Mouse (Mus musculus): ENCODE results near the gene Ffar3. TPM values are rescaled to one million over a fixed set of nuclear protein-coding genes. Genes with fewer than 3 reads are reported as not detected.

The Ffar3 gene
- total and polyA plus RNA-seq, 3 experiments = not detected

DNA sequence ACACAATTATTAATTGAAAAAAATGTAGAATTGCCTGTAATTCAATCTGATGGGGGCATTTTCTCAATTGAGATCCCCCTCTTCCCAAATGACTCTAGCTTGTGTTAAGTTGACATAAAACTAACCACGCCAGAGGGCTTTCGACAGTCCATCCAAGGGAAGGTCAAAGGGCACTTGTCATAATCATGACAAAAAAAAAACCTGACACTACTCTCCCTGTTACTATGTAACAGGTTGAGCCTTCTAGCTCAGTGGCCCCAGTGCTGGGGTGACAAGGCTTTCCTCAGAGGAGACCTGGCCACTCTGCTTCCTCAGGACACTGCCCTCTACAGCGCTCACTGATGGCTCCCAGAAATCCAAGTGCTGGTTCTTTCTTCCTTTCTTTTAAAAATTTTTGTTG is 31.7 kb downstream of the Ffar3 start:
- no peak for DNase-seq (ENCODE audit: extremely low read depth)
- TF ChIP-seq EP300 (IDR thresholded peaks at IDR 0.05; ENCODE audit: low read length) = no peak
- Histone ChIP-seq H3K4me2 (ENCODE audit: insufficient read depth, low read depth, poor library complexity, severe bottlenecking) (no peak overlapping the region), H3K9me3 (replicated peaks; ENCODE audit: low read length) (peaks cover 6% of the 10 kb centered on the region), H3K27me3 (replicated peaks) (no peaks in the 10 kb centered on the region), H3K27ac (ENCODE audit: insufficient read depth, low read depth) (no peak overlapping the region), H3K36me3 (replicated peaks in 1 of 2; ENCODE audit: control insufficient read depth in 1 of 2, insufficient read depth in 1 of 2, low read length in 1 of 2) (no peaks in the 10 kb centered on the region), H3K79me2 (replicated peaks; ENCODE audit: control insufficient read depth, extremely low read depth, insufficient read depth, poor library complexity, severe bottlenecking) (no peaks in the 10 kb centered on the region), H3K4me3 (replicated peaks in 1 of 3; ENCODE audit: low read depth in 2 of 3, low read length in 2 of 3, poor library complexity in 1 of 3) (no peak overlapping the region), H3K4me1 (ENCODE audit: control insufficient read depth in 1 of 2, insufficient read depth in 2 of 2) (peaks cover 6 to 26% of the 10 kb centered on the region in 2 experiments; a peak in 3 of 4 replicates), H3K9ac (ENCODE audit: insufficient read depth, low read depth) (no peak overlapping the region)
- in situ Hi-C loops (cut with MboI; ENCODE audit: low pct_ligation_motif_present, low pct_unique_long_range_greater_than_20kb, low sequenced_read_pairs) (no loop called here), dilution Hi-C loops (cut with MboI; ENCODE audit: extremely low pct_ligation_motif_present, extremely low pct_unique_long_range_greater_than_20kb, low sequenced_read_pairs) (no loop called here)

DNA sequence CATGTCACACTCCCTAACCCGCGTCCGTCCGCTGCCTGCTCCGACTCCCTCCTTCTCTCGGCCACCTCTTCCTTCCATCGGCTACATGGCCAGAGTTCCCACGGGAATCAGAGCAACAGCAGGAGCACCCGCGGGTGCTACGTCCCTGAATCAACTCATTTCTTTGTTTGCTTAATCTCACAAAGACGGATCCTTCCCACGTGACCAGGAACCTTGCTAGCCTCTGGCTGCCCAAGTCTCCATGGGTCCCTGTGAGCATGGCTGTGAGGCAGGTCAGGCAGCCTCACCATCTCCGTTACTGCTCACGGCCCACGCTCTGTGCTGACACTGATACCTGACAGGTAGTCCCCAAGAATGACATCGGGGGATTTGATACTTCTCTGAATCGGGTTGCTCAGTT is 32.3 kb downstream of the Ffar3 start, which contains the start of gene Ffar2:
Gene Ffar2, minus strand, starts transcription at position 101 of the 400 bp plus-strand sequence.
- no peak within 1 kb of the TSS for H3K4me2 ChIP-seq (ENCODE audit: insufficient read depth, low read depth, poor library complexity, severe bottlenecking)
- no peaks in the 10 kb centered on the region for H3K79me2 ChIP-seq (replicated peaks; ENCODE audit: control insufficient read depth, extremely low read depth, insufficient read depth, poor library complexity, severe bottlenecking)
- dilution Hi-C loops (cut with MboI; ENCODE audit: extremely low pct_ligation_motif_present, extremely low pct_unique_long_range_greater_than_20kb, low sequenced_read_pairs) (no loop called here), in situ Hi-C loops (cut with MboI; ENCODE audit: low pct_ligation_motif_present, low pct_unique_long_range_greater_than_20kb, low sequenced_read_pairs) (no loop called here)
- no peak within 1 kb of the TSS for H3K4me3 ChIP-seq (replicated peaks in 1 of 3; ENCODE audit: low read depth in 2 of 3, low read length in 2 of 3, poor library complexity in 1 of 3)
- no peak within 1 kb of the TSS for H3K9ac ChIP-seq (ENCODE audit: insufficient read depth, low read depth)
- TF ChIP-seq JUND (conservative IDR thresholded peaks at IDR 0.05; ENCODE audit: low read depth, low read length) = no peak
- TF ChIP-seq POLR2A (IDR thresholded peaks at IDR 0.05; ENCODE audit: low read depth, low read length) = no peak
- TF ChIP-seq BHLHE40 (IDR thresholded peaks at IDR 0.05; ENCODE audit: low read depth, low read length) = no peak
- no peak for TF ChIP-seq PAX5 (IDR thresholded peaks at IDR 0.05; ENCODE audit: low read length)
- TF ChIP-seq USF2 (conservative IDR thresholded peaks at IDR 0.05; ENCODE audit: low read depth, low read length) = no peak
- TF ChIP-seq TBP (conservative IDR thresholded peaks at IDR 0.05; ENCODE audit: low read depth, low read length) = no peak
- TF ChIP-seq KAT2A (IDR thresholded peaks at IDR 0.05; ENCODE audit: insufficient replicate concordance, low read length) = no peak
- no peak for TF ChIP-seq RAD21 (IDR thresholded peaks at IDR 0.05; ENCODE audit: low read depth, low read length)
- TF ChIP-seq MXI1 (IDR thresholded peaks at IDR 0.05; ENCODE audit: low read depth, low read length) = no peak
- DNase-seq (ENCODE audit: extremely low read depth) = no peak
- H3K27me3 ChIP-seq (replicated peaks) = no peaks in the 10 kb centered on the region
- H3K27ac ChIP-seq (ENCODE audit: insufficient read depth, low read depth) = no peak within 1 kb of the TSS
- H3K9me3 ChIP-seq (replicated peaks; ENCODE audit: low read length) = peaks cover 6% of the 10 kb centered on the region
- peaks cover 6 to 26% of the 10 kb centered on the region in 2 experiments; a peak in 3 of 4 replicates for H3K4me1 ChIP-seq (ENCODE audit: control insufficient read depth in 1 of 2, insufficient read depth in 2 of 2)
- no peaks in the 10 kb centered on the region for H3K36me3 ChIP-seq (replicated peaks in 1 of 2; ENCODE audit: control insufficient read depth in 1 of 2, insufficient read depth in 1 of 2, low read length in 1 of 2)

- in situ Hi-C loops (cut with MboI; ENCODE audit: low pct_ligation_motif_present, low pct_unique_long_range_greater_than_20kb, low sequenced_read_pairs) = no loop called here
- no peaks in the 10 kb centered on the region for H3K79me2 ChIP-seq (replicated peaks; ENCODE audit: control insufficient read depth, extremely low read depth, insufficient read depth, poor library complexity, severe bottlenecking)
- no peak for TF ChIP-seq RCOR1 (conservative IDR thresholded peaks at IDR 0.05; ENCODE audit: low read depth, low read length)
- no peak for TF ChIP-seq ELF1 (IDR thresholded peaks at IDR 0.05; ENCODE audit: low read depth, low read length)
- TF ChIP-seq POLR2AphosphoS2 (IDR thresholded peaks at IDR 0.05; ENCODE audit: low read depth, low read length) = no peak
- no peak for TF ChIP-seq MEF2A (IDR thresholded peaks at IDR 0.05; ENCODE audit: borderline replicate concordance, low read depth, low read length)
- no peak for TF ChIP-seq ZC3H11A (IDR thresholded peaks at IDR 0.05; ENCODE audit: low read depth, low read length)
- TF ChIP-seq CHD1 (IDR thresholded peaks at IDR 0.05; ENCODE audit: low read depth, low read length) = no peak
- no peak for TF ChIP-seq MXI1 (IDR thresholded peaks at IDR 0.05; ENCODE audit: low read depth, low read length)
- no peak for TF ChIP-seq MAX (IDR thresholded peaks at IDR 0.05; ENCODE audit: low read length)
- TF ChIP-seq GABPA (IDR thresholded peaks at IDR 0.05; ENCODE audit: insufficient replicate concordance, low read depth, low read length) = no peak
- TF ChIP-seq CHD2 (IDR thresholded peaks at IDR 0.05; ENCODE audit: low read length) = no peak
- TF ChIP-seq SMC3 (IDR thresholded peaks at IDR 0.05; ENCODE audit: low read depth, low read length) = no peak
- TF ChIP-seq MAFK (IDR thresholded peaks at IDR 0.05; ENCODE audit: insufficient replicate concordance, low read length) = no peak
- no peak for TF ChIP-seq PAX5 (IDR thresholded peaks at IDR 0.05; ENCODE audit: low read length)
- TF ChIP-seq UBTF (IDR thresholded peaks at IDR 0.05; ENCODE audit: low read depth, low read length) = no peak
- TF ChIP-seq SIN3A (IDR thresholded peaks at IDR 0.05; ENCODE audit: low read length) = no peak
- TF ChIP-seq NELFE (IDR thresholded peaks at IDR 0.05; ENCODE audit: low read depth, low read length) = no peak
- TF ChIP-seq EP300 (IDR thresholded peaks at IDR 0.05; ENCODE audit: low read length) = no peak
These were observed 34.4 kb downstream of the Ffar3 start for GRCm38 (mm10) chr7:30821532-30821931.

More at GRCm38 (mm10) chr7:30821532-30821931, 34.4 kb downstream of the Ffar3 start:
- no peaks in the 10 kb centered on the region for H3K9me3 ChIP-seq (replicated peaks; ENCODE audit: low read length)
- peaks cover 6 to 26% of the 10 kb centered on the region in 2 experiments; a peak in 3 of 4 replicates for H3K4me1 ChIP-seq (ENCODE audit: control insufficient read depth in 1 of 2, insufficient read depth in 2 of 2)
- DNase-seq (ENCODE audit: extremely low read depth) = no peak
- H3K36me3 ChIP-seq (replicated peaks in 1 of 2; ENCODE audit: control insufficient read depth in 1 of 2, insufficient read depth in 1 of 2, low read length in 1 of 2) = no peaks in the 10 kb centered on the region
- H3K9ac ChIP-seq (ENCODE audit: insufficient read depth, low read depth) = no peak overlapping the region
- no peak overlapping the region for H3K4me2 ChIP-seq (ENCODE audit: insufficient read depth, low read depth, poor library complexity, severe bottlenecking)
- no peak overlapping the region for H3K4me3 ChIP-seq (replicated peaks in 1 of 3; ENCODE audit: low read depth in 2 of 3, low read length in 2 of 3, poor library complexity in 1 of 3)
- no peak overlapping the region for H3K27ac ChIP-seq (ENCODE audit: insufficient read depth, low read depth)
- H3K27me3 ChIP-seq (replicated peaks) = no peaks in the 10 kb centered on the region
- dilution Hi-C loops (cut with MboI; ENCODE audit: extremely low pct_ligation_motif_present, extremely low pct_unique_long_range_greater_than_20kb, low sequenced_read_pairs) = no loop called here
